Mouse (Mus musculus) testis, adult 2 months (tissue): ENCODE results near the gene Rdh16f2.
"Not testable (repeated sequence)": the region's sequence is repeated elsewhere in the genome, so short reads cannot be mapped to it uniquely, and the experiment has no call there.

ENCODE experiments used
- CTCF ChIP-seq: fragments of 200-500 bp; IDR thresholded peaks from 2 replicates; pipeline ENCODE4 v1.5.1; 2012; ENCODE audit warnings: low read depth, mild to moderate bottlenecking, inconsistent platforms, low read length, moderate library complexity; ENCODE audit not compliant: control insufficient read depth, insufficient read depth, insufficient replicate concordance
- POLR2A ChIP-seq: fragments of 200-500 bp; IDR thresholded peaks from 2 replicates; pipeline ENCODE4 v1.6.1; 2012; ENCODE audit warnings: low read depth, mild to moderate bottlenecking, inconsistent platforms, low read length, moderate library complexity; ENCODE audit not compliant: control insufficient read depth

GRCm38 (mm10) chr10:127917183-127917582 lies 50.9 kb downstream of the Rdh16f2 start:
- TF ChIP-seq CTCF, POLR2A: not testable (repeated sequence)
